Mouse (Mus musculus): Measurements from ENCODE around the gene Gm20906.
"Not testable (repeated sequence)": the region's sequence is repeated elsewhere in the genome, so short reads cannot be mapped to it uniquely, and the experiment has no call there.

Gene Gm20906

DNA sequence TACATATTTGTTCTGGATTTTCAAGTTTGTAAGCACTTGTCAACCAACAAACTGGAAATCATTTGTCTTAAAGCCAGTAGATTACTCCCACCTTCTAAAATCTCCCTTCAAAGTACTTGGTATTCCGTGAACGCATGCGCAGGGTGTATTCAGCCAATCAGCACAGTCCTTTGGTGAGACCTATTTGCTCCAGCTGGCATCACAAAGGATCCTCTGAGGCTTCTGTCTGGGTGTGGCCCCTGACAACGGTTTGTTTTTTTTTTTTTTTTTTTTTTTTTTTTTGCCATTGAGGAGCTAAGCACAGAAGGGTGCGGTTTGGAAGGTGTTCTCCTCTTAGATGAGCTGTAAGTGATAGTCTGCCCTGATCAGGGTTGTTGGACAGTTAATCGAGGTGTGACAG lies at the start of gene Gm20906:
Gm20906 (plus strand) TSS at position 301 of the 400 bp plus-strand sequence.
- DNase-seq (ENCODE audit: low spot score), result not testable (repeated sequence)

Data from urinary bladder, postnatal 25 days (tissue).